Mouse (Mus musculus) frontal cortex, adult 2 months (tissue): ENCODE results near the gene Nrap. TPM values are rescaled to one million over a fixed set of nuclear protein-coding genes. Genes with fewer than 3 reads are reported as not detected.
"Not testable (repeated sequence)": the region's sequence is repeated elsewhere in the genome, so short reads cannot be mapped to it uniquely, and the experiment has no call there.

Experiments
- DNase-seq, 2 experiments: peaks; one replicate each; pipeline ENCODE4 v3.0.0; 2022; ENCODE audit warnings: low spot score in 1 of 2; ENCODE audit errors: extremely low spot score in 1 of 2
- polyA plus RNA-seq: library from polyadenylated mRNA; depleted of rRNA; stranded (reverse); fragments of >200 nt; gene quantifications from 2 replicates; pipeline ENCODE4 v1.2.3, GENCODE M21; 2012; rRNA removed

Gene Nrap
- 0.46 and 0.58 TPM in 2 replicates for polyA plus RNA-seq

DNA sequence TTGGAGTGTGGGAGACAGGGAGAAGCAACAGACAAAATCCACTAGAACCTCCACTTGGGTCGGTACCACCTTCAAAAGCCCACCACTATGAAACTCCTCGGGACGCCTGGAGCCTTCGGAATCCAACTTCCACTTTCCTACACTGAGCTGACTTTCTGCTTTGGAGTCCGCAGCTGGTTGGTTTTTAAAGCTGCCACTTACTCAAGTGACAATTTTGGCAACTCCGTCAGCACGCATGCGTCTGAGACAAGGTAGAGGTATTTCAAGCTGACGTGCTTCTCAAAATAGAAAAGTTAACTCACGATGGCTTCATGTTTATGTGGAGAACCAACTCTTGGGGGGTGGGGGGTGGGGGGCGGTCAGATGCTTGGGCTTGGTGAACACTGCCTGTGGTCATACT, at the start of gene Nrap:
Nrap (minus strand) TSS at position 159 of the 400 bp plus-strand sequence.
- DNase-seq: no peak

DNA sequence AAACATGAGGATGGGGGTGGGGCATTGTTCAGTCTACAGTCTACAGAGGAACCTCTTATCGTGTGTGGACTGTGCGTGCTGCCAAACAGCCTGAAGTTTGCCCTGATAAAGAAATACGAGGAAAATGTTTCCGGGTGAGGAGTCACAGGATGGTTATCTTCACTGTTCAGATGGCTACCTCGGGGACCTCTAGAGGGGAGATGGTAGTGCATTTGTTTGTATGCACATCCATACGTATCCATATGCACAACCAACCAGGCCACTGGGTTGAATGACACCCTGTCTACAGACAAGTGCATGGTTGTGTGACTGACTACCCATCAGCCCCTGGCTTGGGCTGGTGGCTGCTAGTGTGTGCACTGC, 49.2 kb upstream of the Nrap start:
- no peak for DNase-seq

DNA sequence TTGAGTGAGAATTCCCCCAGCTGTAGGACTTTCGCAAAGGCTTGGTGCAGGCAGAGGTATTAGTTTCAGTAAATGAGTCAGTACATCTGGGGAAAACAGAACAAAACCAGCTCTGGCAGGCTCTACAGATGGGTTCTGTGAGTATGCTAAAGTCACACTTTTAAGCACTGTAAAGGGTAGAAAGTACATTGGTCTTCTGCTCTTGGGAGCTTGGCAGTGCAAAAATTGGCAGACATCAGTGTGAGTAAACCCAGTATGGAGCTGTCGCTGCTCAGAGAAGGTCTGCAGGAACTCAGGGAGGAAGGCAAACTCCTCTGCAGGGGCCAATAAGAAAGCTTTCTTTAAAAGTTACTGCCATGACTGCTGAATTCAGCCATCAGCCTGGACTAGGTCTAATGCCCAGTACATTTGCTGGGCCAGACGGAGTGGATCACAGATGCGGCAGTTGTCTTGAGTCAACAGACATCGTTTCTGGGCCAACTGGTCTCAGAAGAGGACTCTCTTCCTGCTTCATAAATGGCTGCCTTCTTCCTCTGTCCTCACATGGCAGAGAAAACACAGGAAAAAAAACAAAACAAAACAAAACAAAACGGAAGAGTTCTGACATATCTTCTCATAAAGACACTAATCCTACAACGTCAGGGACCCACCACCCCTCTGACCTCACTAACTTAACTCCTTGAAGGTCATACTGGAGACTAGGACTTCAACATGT, 48.7 kb upstream of the Nrap start:
- DNase-seq: no peak

DNA sequence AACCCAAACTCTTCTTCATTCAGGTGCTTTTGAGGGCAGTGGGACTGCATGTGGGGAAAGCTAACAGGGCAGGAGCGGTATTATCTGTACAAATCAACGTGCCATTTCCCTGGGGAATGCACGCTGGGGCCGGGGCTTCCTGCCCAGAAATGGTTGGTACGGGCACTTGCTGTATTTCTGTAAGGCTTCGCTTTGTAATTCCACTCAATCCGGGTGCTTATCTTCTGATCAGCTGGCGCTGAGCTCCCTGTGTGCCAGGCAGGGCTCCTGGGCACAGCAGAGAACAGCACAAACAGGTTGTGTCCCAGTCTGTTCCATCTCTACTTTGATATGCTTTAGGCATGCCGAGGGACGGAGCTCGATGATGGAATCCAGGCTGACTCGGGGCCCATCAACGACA, 46.5 kb upstream of the Nrap start:
- DNase-seq: no peak

DNA sequence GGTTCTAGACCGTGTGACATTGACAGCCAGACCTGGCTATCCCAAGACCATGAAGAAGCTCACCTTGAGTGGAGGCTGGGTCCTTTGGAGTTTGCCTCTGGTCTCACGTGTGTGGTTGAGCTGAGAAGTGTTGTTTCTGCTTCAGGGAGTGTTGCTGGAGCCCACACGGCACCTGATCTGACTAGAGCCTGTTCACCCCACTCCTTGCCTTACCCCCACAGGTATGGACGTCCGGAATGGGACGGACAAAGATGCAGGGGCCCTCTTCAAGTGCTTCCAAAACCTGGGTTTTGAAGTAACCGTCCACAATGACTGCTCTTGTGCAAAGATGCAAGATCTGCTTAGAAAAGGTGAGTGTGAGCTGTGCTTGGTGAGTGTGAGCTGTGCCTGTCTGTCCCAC, 43.7 kb upstream of the Nrap start:
- no peak for DNase-seq

DNA sequence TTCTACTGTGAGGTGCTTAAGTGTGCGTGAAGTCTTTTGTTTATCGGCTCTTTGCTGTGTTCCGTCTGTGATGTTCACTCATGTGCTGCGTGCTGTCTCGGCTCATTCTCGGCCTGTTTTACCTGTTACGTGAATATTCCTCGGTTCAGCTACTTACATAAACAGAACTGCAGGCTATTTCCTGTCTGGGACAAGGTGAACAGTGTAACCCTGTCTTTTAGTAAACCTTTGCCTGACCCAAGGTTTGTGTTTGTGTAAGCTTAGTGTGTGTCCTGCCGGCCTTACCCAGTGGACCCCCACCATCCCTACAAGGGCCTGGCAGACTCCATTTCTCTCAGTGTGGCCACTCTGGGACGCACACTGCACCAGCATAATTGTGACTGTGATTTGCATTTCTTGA, 42.9 kb upstream of the Nrap start:
- no peak for DNase-seq

DNA sequence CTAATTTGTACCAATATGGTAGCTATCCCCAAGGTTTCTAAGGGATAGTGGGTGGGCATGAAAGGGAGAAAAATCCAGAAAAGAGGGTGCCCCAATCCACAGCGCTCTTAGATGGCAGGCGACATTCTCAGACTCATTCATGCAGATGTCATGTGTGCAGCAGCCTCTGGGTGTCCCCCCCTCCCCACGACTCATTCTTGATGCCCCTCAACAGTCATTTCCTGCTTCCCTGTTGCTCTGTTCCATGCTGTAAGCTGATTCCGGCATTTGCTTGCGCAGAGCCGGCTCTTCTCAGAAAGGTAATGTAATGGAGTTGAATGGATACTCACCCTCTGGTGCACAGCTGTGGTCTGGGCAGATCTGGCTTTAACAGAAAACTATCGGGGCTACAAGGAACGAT, 40.5 kb upstream of the Nrap start:
- no peak for DNase-seq

DNA sequence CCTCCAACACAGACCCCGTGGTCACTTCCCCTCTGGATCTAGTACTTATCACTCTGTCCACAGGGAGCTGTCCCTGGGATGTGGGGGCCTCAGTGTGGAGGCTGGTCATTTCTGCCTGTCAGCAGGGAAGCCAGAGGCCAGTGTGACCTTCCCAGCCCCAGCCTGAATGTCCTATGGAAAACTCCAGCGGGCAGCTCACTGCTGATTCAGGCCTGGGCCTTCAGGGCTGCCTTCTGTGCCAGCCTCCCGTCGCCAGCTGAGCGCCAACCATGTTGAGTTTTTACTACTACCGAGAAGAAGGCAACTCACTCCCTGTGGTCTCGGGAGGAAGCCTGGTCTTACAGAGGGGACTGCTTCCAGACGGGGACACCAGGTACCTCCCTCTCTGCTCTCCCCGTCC, 35.7 kb upstream of the Nrap start:
- no peak for DNase-seq

DNA sequence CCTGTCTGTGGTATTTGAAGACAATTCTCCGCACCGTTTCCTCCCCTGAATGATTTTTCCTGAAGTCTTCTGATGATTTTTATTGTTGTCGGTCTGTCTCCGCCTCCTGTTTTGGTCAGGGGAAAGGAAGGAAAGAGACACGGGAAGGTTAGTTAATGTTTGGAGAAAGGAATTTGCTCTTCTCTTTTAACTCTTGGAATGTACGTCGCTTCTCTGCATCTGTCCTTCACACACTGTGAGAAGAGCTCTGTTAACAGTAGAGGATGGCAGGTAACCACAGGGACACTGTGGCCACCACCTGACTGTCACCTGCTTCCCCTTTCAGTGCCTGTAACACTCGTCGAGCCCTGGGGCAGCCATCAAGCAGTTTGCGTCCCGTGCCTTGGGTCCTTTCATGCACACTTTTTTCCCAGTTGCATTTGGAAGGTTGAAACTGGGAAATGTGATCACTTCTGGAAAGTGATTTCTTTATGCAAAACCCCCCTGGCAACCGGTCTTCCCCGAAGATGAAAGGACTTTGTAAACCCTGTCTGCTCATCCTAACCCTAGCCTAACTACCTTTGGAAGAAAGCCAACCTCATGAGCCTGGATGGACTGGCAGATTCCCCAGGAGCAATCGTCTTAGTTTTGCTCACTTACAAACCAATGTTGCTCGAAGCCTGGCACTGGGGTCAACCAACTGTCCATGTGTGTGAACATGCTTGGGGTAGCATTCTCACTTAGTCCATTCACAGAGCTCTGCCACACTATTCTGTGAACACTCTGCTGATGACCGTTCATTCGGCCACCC, 35.0 kb upstream of the Nrap start:
- no peak for DNase-seq

DNA sequence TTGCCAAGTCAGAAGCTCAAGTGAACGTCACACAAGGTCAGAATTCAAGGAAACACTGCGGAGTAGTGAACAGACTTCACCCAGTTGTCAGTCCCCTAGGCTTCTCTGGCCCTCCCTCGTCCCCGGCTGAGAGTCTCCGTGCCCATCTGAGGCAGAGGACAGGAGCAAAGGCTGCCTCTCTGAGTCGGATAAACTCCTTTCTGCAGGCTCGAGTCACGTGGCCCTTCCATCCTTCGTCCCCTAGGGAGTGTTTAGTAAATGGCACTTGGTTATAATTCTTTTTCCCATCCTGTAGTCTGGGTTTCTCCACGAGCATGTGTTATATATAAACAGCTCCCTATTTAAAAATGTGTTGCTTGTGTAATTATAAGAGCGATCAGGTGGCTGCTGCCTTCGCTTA, 33.5 kb upstream of the Nrap start:
- DNase-seq: peak; percentile 25 to 51

DNA sequence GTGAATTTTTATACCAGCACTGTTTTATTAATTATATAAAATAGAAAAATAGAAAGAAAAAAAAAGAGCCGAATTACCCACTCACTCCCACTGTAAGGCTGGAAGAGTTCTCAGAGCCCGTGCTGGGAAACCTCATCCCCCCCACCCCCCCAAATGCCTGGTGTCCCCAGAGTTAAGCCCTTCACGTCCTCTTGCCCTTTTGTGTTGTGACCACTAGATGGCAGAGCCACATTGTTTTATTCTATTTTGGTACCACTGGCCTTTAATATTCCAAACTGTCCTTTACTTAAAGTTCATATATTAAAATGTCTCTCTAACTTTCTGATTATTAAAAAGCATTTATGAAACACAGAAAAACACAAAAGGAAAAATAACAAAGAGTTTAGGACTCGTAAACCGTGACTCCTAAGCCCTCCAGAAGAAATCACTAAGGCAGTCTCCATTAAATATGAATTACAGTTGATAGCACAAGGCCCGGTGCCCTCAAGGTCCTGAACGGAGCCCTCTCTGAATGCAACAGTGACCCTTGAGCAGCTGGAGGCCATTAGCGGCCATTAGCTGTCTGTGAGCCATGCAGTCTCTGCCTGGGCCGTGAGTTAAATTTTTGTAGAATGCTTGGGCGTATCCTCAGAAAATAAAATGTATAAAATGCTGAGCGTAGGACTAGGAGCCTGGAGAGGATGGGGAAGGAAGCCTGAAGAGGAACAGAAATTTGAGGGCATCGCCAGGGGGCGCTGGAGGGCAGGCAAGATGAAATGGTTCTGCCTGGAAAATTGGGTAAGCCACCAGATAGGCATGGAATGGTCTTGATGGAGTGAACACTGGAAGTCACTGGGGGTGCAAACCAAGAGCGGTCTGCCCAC, 32.9 kb upstream of the Nrap start:
- peak; percentile 84 to 99 for DNase-seq

DNA sequence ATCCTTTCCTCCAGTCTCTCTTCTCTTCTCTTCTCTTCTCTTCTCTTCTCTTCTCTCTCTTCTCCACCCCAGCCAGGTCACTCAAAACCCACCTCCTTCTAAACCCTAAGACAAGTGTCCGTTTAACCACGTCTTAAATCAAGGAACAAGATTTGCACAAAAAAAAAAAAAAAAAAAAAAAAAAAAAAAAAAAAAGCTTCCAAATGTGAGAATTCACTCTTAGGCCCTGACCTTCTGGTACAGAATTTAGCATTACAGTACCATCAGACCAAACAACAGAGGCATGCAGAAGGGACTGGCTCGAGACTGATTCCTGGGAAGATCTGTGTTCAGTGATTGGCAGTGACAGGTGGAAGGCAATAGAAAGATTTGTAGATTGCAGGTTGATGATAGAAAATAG, 30.5 kb upstream of the Nrap start:
- no peak for DNase-seq

DNA sequence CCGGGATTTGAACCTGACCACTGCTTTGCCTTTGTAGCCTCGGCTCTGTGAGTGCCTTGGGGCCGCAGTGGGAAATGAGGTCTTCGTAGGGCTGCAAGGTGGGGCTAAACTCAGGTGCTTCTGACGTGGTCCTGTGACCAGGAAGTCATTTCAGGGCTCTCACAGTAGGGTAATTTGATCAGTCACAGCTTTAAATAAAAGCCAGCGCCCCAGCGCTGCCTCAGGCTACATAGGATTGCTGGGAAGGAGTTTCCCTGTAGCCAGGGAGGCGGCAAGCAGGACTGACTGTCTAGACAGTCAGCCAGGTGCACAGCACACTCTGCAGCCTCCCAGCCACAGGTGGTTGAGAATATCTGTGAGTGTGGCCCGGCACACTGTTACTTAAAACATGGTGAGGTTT, 29.6 kb upstream of the Nrap start:
- DNase-seq: no peak

DNA sequence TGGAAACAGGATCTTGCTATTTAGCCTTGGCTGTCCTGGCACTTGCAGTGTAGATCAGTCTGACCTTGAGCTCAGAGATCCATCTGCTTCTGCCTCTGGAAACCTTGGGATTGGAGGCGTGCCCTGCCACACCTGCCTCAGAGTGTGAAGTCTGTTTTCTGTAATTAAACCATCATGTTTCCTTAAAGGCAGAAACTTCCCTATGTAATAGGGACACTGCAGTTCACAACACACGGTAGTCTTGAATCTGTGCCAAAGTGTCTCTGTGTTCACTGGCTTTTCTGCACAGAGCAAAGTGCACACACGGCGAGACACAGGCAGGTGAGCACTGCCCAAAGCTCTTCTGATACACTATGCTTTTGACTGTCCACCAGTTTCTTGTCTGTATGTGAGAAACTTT, 28.6 kb upstream of the Nrap start:
- DNase-seq: no peak

DNA sequence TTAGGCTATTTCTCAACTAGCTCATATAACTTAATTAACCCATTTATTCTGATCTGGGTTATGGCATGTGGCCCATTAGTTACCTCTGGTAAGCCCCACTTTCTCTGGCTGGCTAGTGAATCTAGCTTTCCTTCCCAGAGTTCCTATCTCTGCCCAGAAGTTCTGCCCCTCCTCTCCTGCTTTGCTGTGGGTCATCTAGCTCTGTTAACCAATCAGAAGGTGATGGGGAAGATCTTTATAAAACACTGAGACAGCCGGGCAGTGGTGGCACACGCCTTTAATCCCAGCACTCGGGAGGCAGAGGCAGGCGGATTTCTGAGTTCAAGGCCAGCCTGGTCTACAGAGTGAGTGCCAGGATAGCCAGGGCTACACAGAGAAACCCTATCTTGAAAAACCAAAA, 20.0 kb upstream of the Nrap start:
- not testable (repeated sequence) for DNase-seq

DNA sequence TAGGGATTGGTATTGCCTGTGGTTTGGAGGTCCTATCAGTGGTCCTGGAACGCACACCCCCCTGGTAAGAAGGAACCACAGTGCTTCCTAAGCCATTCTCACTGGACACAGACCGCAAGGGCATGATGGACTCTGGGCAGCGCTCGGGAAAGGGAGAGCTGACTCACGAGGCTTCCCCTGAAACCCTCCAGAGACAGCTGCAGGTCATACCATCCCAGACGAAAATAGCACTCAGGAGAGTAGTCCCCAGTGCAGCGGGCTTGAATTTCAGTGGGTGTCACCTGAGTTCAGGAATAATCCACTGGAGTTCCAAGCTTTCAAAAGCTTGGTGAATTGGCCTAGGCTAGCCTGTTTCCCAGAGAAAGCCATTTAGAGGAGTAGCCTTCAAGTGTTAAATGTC, 16.7 kb upstream of the Nrap start:
- DNase-seq: no peak

DNA sequence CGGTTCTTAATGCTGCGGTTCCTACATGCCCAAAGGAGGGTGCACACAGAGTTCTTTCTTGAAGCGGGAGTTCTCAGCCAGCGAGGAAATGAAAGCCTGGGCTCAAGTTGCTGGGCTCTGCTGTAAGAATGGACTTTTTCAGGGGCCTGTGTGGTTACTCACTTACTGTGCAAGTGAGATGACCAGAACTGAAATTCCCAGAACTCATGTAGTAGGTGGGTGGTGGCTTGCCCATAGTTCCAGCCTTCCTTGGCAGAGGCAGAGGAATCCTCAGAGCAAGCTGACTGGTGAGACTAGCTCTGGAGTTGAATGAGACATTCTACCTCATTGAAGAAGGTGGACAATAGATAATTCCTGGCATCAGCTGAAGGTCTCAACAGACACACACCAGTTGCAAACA, 16.0 kb upstream of the Nrap start:
- DNase-seq: peak in 1 of 2 experiments; percentile 23

DNA sequence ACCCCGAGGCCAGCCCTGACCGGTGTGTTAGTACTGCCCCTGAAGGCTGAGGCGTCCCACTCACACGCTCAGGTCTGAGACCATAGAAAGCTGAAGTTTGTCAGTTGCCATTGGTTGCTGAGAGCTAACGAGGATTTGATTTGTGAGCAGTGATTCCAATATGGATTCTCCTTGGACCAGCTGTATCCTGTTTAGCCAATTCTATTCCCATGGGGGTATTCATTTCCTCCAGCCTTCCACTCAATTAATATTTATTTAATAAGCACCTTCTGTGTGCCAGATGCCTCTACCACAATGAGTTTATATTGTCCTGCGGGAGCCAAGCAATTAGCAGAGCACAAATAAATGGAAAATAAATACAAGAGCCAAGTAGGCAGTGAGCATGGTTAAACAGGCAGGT, 12.0 kb upstream of the Nrap start:
- DNase-seq: no peak

DNA sequence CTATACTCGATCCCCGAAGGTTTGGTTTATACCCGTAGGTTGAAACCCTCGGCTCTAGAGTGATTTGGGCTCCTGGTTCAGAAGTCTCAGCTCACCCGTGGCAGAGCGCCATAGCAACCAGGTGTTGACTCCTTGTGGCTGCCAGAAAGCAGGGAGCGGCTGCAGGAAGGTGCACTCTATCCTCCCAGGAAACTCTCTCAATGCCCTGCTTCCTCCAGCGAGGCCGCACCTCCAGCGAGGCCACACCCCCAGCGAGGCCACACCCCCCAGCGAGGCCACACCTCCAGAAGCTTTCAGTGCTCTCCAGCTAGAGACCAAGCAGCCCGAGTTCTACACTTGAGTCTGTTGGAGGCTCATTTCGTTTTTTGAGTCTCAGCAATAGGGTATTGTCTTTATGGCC, 10.4 kb upstream of the Nrap start:
- peak in 1 of 2 experiments; percentile 17 for DNase-seq

DNA sequence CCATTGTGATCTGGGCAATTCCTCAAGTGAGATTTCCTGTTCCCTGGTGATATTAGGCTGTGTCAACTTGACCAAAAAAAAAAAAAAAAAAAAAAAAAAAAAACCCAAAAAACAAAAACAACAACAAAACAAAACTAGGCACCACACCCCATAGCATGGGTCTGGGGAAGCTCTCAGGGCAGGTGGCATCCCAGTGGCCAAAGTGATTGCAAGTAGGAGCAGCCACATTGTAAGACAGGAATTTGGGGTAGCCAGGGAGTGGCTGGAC, 8.6 kb upstream of the Nrap start:
- no peak for DNase-seq

DNA sequence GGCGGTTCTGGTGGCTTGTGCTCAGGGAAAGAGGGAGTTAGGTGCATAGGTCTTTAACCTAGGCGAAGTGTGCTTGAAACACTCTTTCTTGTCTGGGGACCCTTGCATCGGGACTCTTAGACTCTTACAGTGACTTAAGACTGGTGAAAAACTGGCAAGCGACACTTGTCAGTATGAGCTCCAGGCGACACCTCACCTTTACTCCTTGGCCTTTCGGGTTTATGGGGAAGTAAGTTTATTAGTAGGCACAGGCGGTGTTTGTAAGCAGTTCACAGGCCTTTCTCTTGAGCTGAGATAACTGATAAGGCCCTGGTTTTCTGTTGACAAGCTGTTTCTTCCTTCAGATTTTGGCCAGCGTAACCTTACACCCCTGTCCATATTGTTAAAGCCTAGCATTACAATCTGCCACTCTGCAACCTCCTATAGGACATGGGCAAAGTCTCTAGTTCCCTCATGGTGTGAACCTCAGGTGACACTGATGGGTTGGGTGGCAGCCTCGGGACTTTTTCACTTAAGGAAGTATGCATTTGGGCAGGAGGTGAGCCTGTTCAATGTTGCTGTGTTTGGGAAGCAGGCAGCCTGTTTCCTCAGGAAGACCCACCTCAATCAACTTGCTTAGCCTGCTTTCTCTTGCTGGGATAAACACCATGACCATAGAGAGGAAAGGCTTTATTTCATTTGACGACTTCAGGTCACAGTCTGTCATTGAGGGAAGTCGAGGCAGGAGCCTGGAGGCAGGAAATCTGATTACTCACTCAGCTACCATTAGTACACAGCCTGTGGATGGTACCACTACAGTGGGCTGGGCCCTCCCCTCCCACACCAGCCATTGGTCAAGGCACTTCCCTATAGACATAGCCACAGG, 8.1 kb upstream of the Nrap start:
- DNase-seq: peak in 1 of 2 experiments; percentile 5
